Mouse (Mus musculus) embryonic facial prominence, embryonic 10.5 days (tissue): ENCODE measurements around the gene Psen1. TPM values are rescaled to one million over a fixed set of nuclear protein-coding genes. Genes with fewer than 3 reads are reported as not detected.

ENCODE experiments used
- DNase-seq: peaks from one replicate; pipeline ENCODE4 v3.0.0-alpha.2; 2017; ENCODE audit warnings: low spot score
- H3K27ac ChIP-seq: fragments of 300-500 bp; sonication (generic); replicated peaks from 2 replicates; pipeline ENCODE4 v1.5.1; 2016; ENCODE audit warnings: mild to moderate bottlenecking
- H3K27me3 ChIP-seq: fragments of 300-500 bp; sonication (generic); replicated peaks from 2 replicates; pipeline ENCODE4 v1.6.1; 2016; ENCODE audit warnings: low read depth, mild to moderate bottlenecking; ENCODE audit not compliant: poor library complexity, severe bottlenecking
- H3K36me3 ChIP-seq: fragments of 300-500 bp; sonication (generic); replicated peaks from 2 replicates; pipeline ENCODE4 v1.6.1; 2016; ENCODE audit warnings: mild to moderate bottlenecking, moderate library complexity
- H3K4me1 ChIP-seq: fragments of 300-500 bp; sonication (generic); 2 replicates; pipeline ENCODE4 v1.6.1; 2016
- H3K4me3 ChIP-seq: fragments of 300-500 bp; sonication (generic); 2 replicates; pipeline ENCODE4 v1.5.1; 2016; ENCODE audit warnings: mild to moderate bottlenecking, moderate library complexity
- H3K9me3 ChIP-seq: fragments of 300-500 bp; sonication (generic); 2 replicates; pipeline ENCODE4 v1.6.1; 2016; ENCODE audit warnings: mild to moderate bottlenecking
- WGBS: fragments of 180-500 bp; shearing (Covaris S2); methylation state at CpG from one replicate; pipeline ENCODE4 v1.1.7; 2016; 5-methylcytosine and 5-hydroxymethylcytosine counted together
- polyA plus RNA-seq: library from polyadenylated mRNA; unstranded; fragments of >200 nt; fragmentation: Nextera tagmentation; extraction: Ambion mirVana; gene quantifications from 2 replicates; pipeline ENCODE4 v1.2.1, GENCODE M21; 2016

The Psen1 gene
- polyA plus RNA-seq, 1 experiment from 2014 or later, result 61.4 TPM

GRCm38 (mm10) chr12:83736236-83736635 is 48.3 kb downstream of the Psen1 start:
- peaks cover 63% of the 10 kb centered on the region for H3K36me3 ChIP-seq
- 92% methylated on average over 8 of the region's 8 CpGs for WGBS
- no peaks in the 10 kb centered on the region for H3K27me3 ChIP-seq
- no peaks in the 10 kb centered on the region for H3K4me1 ChIP-seq
- no peak for DNase-seq
- H3K4me3 ChIP-seq, result no peak overlapping the region
- H3K27ac ChIP-seq, result no peak overlapping the region
- no peaks in the 10 kb centered on the region for H3K9me3 ChIP-seq

GRCm38 (mm10) chr12:83738651-83739050 is 50.7 kb downstream of the Psen1 start:
- H3K4me3 ChIP-seq, result no peak overlapping the region
- H3K36me3 ChIP-seq, result peaks cover 39% of the 10 kb centered on the region
- DNase-seq, result no peak
- 89% methylated on average over 1 of the region's 1 CpGs for WGBS
- no peaks in the 10 kb centered on the region for H3K27me3 ChIP-seq
- peaks cover 5% of the 10 kb centered on the region for H3K4me1 ChIP-seq
- H3K9me3 ChIP-seq, result no peaks in the 10 kb centered on the region
- no peak overlapping the region for H3K27ac ChIP-seq

DNA sequence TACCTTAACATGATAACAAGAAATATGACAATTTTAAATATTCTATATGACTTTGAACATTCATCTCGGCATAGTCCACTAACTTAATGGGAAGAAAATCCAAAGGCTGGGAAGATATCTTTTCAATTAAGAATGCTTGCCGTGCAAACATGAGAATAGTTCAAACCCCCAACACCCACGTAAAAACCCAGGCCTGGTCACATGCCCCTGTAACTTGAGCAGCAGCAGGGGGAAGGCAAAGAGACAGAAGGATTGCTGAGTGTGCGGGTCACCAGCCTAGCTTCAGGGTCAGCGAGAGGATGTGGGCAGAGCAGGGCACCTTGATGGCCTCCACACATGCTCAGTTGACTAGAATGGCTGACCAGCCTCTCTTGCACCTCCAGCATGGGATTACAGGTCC is 53.8 kb downstream of the Psen1 start:
- DNase-seq, result no peak
- Histone ChIP-seq H3K27me3 (no peaks in the 10 kb centered on the region), H3K4me1 (peaks cover 18% of the 10 kb centered on the region), H3K27ac (no peak overlapping the region), H3K9me3 (no peaks in the 10 kb centered on the region), H3K4me3 (no peak overlapping the region), H3K36me3 (peaks cover 8% of the 10 kb centered on the region)
- WGBS, result 60% methylated on average over 5 of the region's 5 CpGs

GRCm38 (mm10) chr12:83742834-83743233 is 54.9 kb downstream of the Psen1 start:
- 85% methylated on average over 4 of the region's 4 CpGs for WGBS
- peaks cover 18% of the 10 kb centered on the region for H3K4me1 ChIP-seq
- H3K27ac ChIP-seq, result no peak overlapping the region
- no peaks in the 10 kb centered on the region; the same call in 1 of the 2 replicates for H3K36me3 ChIP-seq
- no peaks in the 10 kb centered on the region for H3K9me3 ChIP-seq
- H3K4me3 ChIP-seq, result no peak overlapping the region
- no peak for DNase-seq
- no peaks in the 10 kb centered on the region for H3K27me3 ChIP-seq

DNA sequence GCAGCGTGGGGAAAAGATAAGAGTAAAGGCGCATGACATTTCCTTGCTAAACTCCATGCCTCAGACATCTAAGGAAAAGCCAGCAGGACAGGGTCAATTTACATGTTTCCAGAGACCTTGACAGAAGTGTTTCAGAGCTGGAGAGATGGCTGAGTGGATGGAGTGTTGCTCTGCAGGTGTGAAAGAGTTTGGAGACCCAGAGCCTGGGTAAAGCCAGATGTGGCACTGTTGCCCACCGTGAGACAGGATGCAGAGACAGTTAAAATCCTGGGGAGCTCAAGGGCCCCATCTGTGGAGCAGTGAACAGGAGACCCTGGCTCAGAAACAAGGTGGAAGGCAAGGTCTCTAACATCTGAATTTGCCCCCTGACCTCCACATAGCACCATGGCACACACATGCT is 55.8 kb downstream of the Psen1 start:
- Histone ChIP-seq H3K36me3 (no peaks in the 10 kb centered on the region), H3K9me3 (no peaks in the 10 kb centered on the region), H3K4me1 (peaks cover 18% of the 10 kb centered on the region), H3K27me3 (no peaks in the 10 kb centered on the region), H3K4me3 (no peak overlapping the region), H3K27ac (no peak overlapping the region)
- no peak for DNase-seq
- WGBS, result 86% methylated on average over 3 of the region's 3 CpGs

DNA sequence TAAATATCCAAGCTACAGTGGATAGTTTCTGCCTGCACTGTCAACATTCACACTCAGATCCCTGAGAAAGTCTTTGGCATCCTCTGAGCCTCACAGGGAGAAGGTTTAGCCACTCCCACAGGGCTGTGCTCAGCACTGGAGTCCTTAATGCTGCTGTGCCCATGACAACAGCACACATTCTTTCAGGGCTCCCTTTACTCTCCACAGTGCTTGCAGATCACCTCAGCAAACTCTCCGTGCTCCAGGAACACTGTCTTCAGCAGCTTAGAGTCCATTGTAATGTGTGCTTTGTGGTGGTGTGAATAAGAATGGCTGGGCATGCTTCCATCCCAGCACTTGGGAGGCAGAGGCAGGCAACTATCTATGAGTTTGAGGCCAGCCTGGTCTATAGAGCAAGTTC is 61.2 kb downstream of the Psen1 start:
- H3K27ac ChIP-seq, result no peak overlapping the region
- no peak for DNase-seq
- no peaks in the 10 kb centered on the region for H3K36me3 ChIP-seq
- no peaks in the 10 kb centered on the region for H3K9me3 ChIP-seq
- 69% methylated on average over 1 of the region's 1 CpGs for WGBS
- no peaks in the 10 kb centered on the region for H3K27me3 ChIP-seq
- H3K4me1 ChIP-seq, result peaks cover 13% of the 10 kb centered on the region
- no peak overlapping the region for H3K4me3 ChIP-seq

DNA sequence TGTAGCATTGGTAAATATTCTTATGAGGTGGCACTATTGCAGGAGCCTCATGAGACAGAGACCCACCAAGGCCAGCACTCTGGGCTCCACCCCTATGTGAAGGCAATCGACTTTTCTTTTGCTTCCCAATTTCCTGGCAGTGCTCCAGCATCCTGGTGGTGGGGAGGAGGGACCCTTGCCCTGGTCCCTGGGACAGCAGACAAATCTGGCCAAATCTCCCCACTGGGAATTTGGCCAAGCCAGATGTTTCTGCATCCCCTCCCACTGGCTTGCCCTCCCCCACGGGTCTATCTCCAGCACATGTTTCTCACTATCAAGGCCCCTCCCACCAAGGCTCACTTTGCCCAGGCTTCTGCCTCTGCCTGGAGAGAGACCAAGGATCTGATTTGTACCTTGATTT is 64.5 kb downstream of the Psen1 start:
- Histone ChIP-seq H3K36me3 (no peaks in the 10 kb centered on the region), H3K27ac (no peak overlapping the region), H3K27me3 (no peaks in the 10 kb centered on the region), H3K9me3 (no peaks in the 10 kb centered on the region), H3K4me3 (no peak overlapping the region), H3K4me1 (peaks cover 5% of the 10 kb centered on the region)
- no peak for DNase-seq
- 56% methylated on average over 2 of the region's 2 CpGs for WGBS

DNA sequence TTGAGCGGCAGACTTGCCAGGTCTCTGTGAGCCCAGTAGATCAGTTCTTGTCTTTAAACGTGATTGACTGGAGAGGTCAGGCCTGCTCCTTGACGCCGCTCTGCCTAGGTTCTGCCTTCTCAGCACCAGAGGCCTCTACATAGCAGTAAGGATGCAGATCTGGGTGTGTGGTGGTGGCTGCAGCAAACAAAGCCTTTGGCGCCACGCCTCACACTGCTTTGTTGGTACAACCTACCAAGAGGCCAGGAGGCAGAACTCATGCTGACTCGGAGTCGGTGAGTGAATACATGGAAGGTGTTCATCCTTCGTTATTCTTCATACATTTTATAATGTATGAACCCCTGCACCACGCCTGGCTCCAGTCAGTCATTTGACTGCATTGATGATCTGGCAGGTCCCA is 70.8 kb downstream of the Psen1 start:
- DNase-seq, result no peak
- Histone ChIP-seq H3K4me1 (peaks cover 24% of the 10 kb centered on the region), H3K36me3 (no peaks in the 10 kb centered on the region), H3K27ac (no peak overlapping the region), H3K4me3 (no peak overlapping the region), H3K27me3 (peaks cover 14% of the 10 kb centered on the region), H3K9me3 (no peaks in the 10 kb centered on the region)
- 81% methylated on average over 10 of the region's 10 CpGs for WGBS

DNA sequence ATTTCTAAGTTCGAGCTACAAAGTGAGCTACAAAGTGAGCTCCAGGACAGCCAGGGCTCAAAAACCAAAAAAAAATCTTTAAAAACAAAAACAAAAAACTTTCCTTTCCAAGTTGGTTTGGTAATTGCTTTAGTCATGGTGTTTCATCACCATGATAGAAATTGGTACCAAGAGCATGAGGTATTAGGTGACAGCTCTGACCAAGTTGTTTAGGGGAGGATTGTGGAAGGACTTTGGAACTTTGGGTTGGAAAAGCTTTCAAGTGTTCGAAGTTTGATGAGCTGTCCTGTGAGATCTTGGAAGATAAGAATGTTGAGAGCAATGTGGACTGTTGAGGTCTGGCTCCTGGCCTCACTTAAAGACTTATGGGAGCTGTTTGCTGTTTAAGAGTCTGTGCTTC is 72.2 kb downstream of the Psen1 start:
- Histone ChIP-seq H3K9me3 (no peaks in the 10 kb centered on the region), H3K4me1 (peaks cover 37% of the 10 kb centered on the region), H3K27ac (no peak overlapping the region), H3K4me3 (no peak overlapping the region), H3K36me3 (no peaks in the 10 kb centered on the region), H3K27me3 (peaks cover 24% of the 10 kb centered on the region)
- no peak for DNase-seq
- WGBS, result 88% methylated on average over 2 of the region's 2 CpGs

DNA sequence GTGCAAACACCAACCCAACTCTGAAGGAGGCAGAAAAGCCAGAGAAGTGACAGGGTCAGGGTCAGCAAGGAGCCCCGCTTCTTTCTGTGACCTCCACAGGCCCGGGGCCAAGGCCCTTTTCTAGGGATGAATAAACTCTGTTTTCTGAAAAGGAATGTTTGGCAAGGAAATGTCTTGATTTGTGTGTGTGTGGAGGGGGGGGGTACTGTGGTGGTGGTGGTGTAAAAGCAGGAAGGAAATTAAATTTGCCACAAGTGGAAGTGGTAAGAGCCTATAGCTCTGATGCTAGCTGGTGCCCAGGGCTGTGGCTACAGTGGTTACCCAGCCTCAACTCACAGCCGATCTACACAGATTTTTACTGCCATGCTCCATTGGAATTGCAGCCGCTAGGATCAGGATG is 74.8 kb downstream of the Psen1 start:
- peaks cover 24% of the 10 kb centered on the region for H3K27me3 ChIP-seq
- 27% methylated on average over 4 of the region's 4 CpGs for WGBS
- no peak overlapping the region for H3K4me3 ChIP-seq
- DNase-seq, result peak; percentile 35
- no peak overlapping the region; the same call in 1 of the 2 replicates for H3K27ac ChIP-seq
- H3K36me3 ChIP-seq, result no peaks in the 10 kb centered on the region
- H3K9me3 ChIP-seq, result no peaks in the 10 kb centered on the region
- H3K4me1 ChIP-seq, result peaks cover 55% of the 10 kb centered on the region

DNA sequence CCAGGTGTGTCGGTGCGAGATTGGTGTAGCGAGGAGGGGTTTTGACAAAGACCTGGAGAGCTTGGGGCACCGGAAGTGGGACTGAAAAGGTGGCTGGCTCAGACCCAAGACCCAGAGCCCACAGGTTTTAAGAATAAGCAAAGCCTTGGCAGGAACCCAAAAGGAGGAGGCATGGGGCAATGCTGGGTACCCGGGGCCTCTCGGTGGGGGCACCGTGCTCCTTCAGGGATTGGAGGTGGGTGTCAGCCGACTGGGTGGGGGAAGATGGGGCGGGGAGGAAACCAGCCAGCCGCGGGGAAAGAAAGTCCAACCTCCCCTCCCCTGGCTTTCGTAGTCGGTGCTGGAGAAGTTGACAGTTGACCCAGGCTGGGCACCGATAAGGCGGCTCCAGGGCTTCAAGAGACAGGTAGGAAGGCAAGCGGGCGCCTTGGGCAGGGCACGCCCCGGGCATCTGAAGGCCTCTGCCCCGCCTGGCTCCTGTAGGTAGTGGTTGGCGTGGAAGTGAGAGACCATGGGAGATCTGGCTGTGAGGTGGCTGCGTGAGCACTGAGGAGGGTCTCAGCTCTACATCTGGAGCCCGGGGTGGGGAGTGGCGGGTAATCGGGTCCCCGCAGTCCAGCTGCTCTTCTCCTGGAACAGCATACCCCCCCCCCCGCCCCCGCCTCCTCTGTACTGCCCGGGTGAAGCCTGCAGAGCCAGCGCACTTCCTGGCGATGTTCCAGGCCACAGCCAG is 75.5 kb downstream of the Psen1 start, which contains the start of gene Papln:
TSS of gene Papln (plus strand) at position 324 of the 733 bp plus-strand sequence.
- 16% methylated on average over 31 of the region's 31 CpGs for WGBS
- no peaks in the 10 kb centered on the region for H3K9me3 ChIP-seq
- DNase-seq, result peak; percentile 34
- peak within 1 kb of the TSS; percentile 50 for H3K4me3 ChIP-seq
- H3K4me1 ChIP-seq, result peaks cover 62% of the 10 kb centered on the region
- peak within 1 kb of the TSS; percentile 57; the same call in 1 of the 2 replicates for H3K27ac ChIP-seq
- no peaks in the 10 kb centered on the region for H3K36me3 ChIP-seq
- peaks cover 24% of the 10 kb centered on the region for H3K27me3 ChIP-seq

GRCm38 (mm10) chr12:83764044-83764365 is 76.1 kb downstream of the Psen1 start:
- Histone ChIP-seq H3K4me1 (peaks cover 66% of the 10 kb centered on the region), H3K27ac (peak overlapping the region; percentile 57; the same call in 1 of the 2 replicates), H3K36me3 (no peaks in the 10 kb centered on the region), H3K27me3 (peaks cover 25% of the 10 kb centered on the region), H3K9me3 (no peaks in the 10 kb centered on the region), H3K4me3 (peak overlapping the region; percentile 50)
- DNase-seq, result peak; percentile 43
- 8% methylated on average over 14 of the region's 14 CpGs for WGBS

DNA sequence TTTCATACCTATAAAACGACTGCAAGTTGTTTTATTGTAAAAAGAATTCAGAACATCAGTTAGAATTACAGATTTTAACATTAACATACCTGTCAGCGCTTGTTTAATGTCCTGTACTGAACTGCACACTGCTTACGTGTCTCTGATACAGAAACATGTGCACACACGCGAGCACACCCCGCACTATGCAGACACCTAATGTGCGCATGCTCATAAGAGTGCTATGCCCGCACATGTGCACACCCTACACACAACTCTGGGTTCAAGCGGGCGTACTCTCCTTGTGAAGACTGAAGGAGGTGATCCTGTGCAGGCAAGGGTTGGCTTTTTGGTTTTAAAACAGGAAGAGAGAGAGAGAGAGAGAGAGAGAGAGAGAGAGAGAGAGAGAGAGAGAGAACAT is 76.6 kb downstream of the Psen1 start:
- H3K9me3 ChIP-seq, result no peaks in the 10 kb centered on the region
- WGBS, result 81% methylated on average over 10 of the region's 10 CpGs
- no peaks in the 10 kb centered on the region for H3K36me3 ChIP-seq
- no peak for DNase-seq
- H3K27ac ChIP-seq, result no peak overlapping the region
- H3K4me1 ChIP-seq, result peaks cover 71% of the 10 kb centered on the region
- H3K4me3 ChIP-seq, result no peak overlapping the region
- peaks cover 29% of the 10 kb centered on the region for H3K27me3 ChIP-seq
